Mouse (Mus musculus) gastrocnemius, adult 2 months (tissue): ENCODE measurements at regions not wholly inside any gene's neighbourhood (a gene's known extent, or its start where the extent isn't known, plus 50 kb on each side); places are given as distances from the start of the nearest gene placed in this dataset.
A peak's percentile ranks its signal among the peaks of the same experiment; 100 is the strongest.
"Not testable (repeated sequence)": the region's sequence is repeated elsewhere in the genome, so short reads cannot be mapped to it uniquely, and the experiment has no call there.

ENCODE experiments used
- DNase-seq: peaks from one replicate; pipeline ENCODE4 v3.0.0; 2022
- H3K27ac ChIP-seq: fragments of 200-600 bp; 2 replicates; pipeline ENCODE4 v1.8.1; 2022; ENCODE audit warnings: mild to moderate bottlenecking
- H3K4me3 ChIP-seq: fragments of 200-600 bp; 2 replicates; pipeline ENCODE4 v1.8.1; 2022; ENCODE audit warnings: mild to moderate bottlenecking, moderate library complexity
- CTCF ChIP-seq: fragments of 200-600 bp; IDR thresholded peaks from 2 replicates; pipeline ENCODE4 v1.8.1; 2022; ENCODE audit warnings: antibody characterized with exemption, mild to moderate bottlenecking, moderate library complexity
- intact Hi-C: fragments of 180-260 bp; cut with DNase I; formaldehyde crosslinking; loops from one replicate; pipeline ENCODE4 v1.15.1; 2025

DNA sequence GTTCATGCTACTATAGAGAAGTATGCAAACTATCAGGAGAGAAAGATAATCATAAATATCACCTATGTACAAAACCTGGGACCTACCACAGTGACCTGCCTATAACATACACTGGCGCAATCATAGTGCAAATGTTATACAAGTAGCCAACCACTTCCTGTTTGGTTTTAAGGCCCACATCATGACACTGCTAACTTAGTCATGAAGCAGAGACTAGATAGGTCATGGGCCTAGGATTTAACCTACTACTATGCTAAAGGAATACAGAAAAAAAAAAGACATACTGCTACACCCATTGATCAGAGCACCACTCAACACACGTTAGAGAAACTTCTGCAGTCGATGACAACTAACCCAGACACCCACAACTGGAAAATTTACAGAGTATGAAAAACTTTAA lies 498.6 kb upstream of the Acvr2a start:
- intact Hi-C loops, result no loop called here
- Histone ChIP-seq H3K27ac (no peak overlapping the region), H3K4me3 (no peak overlapping the region)
- no peak for TF ChIP-seq CTCF
- DNase-seq, result no peak

DNA sequence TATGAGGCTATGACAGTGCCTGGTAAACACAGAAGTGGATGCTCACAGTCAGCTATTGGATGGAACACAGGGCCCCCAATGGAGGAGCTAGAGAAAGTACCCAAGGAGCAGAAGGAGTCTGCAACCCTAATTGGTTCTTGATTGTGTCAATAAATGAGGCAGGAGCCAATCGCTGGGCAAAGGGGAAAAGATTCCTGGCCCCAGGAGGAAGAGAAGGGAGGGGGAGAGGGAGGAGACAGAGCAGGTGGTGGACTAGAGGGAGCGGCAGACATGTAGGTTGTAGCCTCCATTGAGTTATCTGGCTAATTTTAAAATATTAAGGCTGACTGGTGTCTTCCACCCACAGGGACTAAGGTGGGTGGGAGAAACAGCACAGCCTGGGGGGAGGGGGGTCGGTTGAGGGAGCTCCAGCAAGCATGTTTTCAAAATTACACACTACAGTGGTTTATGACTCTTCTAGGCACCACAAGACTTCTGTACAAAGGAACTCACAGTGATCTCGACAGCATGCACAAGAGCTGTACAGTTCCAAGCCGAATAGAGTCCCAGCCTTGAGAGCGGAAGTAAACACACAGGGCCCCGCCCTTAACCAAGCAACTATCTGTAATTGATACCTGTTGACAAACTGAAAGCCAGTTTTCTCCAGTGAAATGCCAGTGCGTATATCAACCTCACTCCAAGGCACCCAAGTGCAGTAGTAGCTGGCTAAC lies 497.6 kb upstream of the Acvr2a start:
- no peak overlapping the region for H3K4me3 ChIP-seq
- intact Hi-C loops, result no loop called here
- H3K27ac ChIP-seq, result peak overlapping the region; percentile 68
- no peak for TF ChIP-seq CTCF
- DNase-seq, result no peak

- TF ChIP-seq CTCF, result no peak
- DNase-seq, result peak; percentile 72
- peak overlapping the region; percentile 68 for H3K27ac ChIP-seq
- peak overlapping the region; percentile 45 for H3K4me3 ChIP-seq
- intact Hi-C loops, result no loop called here
Observed at GRCm38 (mm10) chr2:48317821-48318220, 496.1 kb upstream of the Acvr2a start.

DNA sequence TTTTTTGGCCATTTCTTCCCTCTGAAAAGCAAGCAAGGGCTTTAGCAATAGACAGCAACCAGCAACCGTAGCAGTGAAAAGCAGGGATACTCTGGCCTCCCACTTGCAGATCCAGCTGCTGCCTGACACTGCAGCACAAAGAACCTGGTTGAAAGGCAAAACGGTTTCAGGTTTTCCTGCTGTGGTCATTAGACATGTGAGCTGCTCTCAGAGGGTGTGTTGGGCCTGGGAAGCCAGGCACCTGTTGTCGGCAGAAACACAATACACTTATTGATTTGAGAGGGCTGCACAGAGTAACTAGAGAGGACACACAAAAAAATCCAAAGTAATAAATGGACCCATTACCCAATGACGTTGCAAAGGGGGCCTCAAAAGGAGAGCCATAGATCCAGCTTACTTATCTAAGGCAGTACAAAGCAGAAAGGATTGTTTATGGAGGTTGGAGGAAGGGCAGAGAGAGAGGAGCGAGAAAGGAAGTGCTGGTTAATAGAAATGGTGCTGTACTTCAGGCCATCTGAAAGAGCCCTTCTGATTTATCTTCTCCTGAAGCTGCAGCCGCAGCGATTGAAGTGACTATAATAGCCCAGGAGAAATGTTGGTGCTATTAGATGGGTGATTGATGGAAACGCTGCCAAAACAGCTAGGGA lies 495.4 kb upstream of the Acvr2a start:
- peak; percentile 29 for DNase-seq
- no peak for TF ChIP-seq CTCF
- intact Hi-C loops, result no loop called here
- Histone ChIP-seq H3K27ac (peak overlapping the region; percentile 68; the same call in 1 of the 2 replicates), H3K4me3 (no peak overlapping the region)

DNA sequence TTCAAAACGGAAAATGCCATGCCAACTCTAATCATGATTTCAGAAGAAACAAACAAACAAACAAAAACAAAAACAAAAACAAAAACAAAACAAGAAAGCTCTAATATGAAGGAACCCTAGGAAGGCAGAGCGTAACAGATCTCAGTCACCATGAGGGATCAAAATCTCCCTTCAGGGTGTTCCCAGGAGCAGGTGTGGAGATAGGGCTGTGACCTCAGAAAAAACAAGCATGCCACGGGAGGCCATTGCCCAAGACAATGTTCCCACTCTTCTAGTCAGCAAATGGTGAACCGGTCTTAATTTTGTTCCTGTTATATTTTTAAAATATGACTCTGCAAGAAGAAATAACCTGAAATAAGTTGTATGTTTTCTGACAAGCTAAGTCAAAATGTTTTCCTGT lies 492.4 kb upstream of the Acvr2a start:
- Histone ChIP-seq H3K27ac (no peak overlapping the region), H3K4me3 (no peak overlapping the region)
- intact Hi-C loops, result no loop called here
- TF ChIP-seq CTCF, result no peak
- no peak for DNase-seq

DNA sequence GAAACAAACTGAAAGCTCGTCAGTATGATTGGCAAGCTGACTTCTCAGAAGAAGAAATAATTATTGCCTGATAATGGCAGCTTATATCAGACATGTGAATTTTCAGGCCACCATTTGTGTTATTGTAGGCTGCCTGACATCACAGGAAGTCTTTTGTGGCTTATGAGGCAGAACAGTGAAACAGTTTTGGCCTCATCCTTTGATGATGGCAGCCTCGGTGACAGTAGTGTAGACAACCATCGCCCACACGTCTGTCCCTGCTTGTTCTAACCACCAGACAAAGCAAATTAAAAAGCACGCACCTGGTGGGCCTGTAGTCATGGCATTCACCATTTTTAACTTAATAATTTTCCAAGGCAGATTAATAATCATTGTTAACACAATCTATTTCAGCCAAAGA lies 491.6 kb upstream of the Acvr2a start:
- TF ChIP-seq CTCF, result no peak
- no peak for DNase-seq
- intact Hi-C loops, result no loop called here
- Histone ChIP-seq H3K4me3 (no peak overlapping the region), H3K27ac (no peak overlapping the region)

DNA sequence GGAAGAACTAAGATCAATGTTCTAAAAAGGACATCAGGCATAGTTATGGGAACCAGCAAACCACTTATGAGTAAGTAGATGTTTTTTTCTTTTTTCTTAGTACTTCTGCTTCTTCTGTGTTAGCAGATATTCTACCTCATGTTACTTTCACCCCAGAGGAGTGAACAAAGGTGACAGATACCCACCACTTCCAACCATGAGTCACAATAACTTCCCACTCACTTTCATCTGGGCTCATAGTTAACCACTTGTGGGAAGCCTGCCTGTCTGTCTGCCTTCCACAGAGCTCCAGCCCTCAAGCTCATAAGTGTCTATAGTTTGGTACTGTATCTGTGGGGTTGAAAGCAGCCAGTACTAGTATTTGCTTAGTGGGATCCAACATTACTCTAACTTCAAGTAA lies 485.7 kb upstream of the Acvr2a start:
- no peak for DNase-seq
- TF ChIP-seq CTCF, result no peak
- intact Hi-C loops, result no loop called here
- Histone ChIP-seq H3K27ac (no peak overlapping the region), H3K4me3 (no peak overlapping the region)

DNA sequence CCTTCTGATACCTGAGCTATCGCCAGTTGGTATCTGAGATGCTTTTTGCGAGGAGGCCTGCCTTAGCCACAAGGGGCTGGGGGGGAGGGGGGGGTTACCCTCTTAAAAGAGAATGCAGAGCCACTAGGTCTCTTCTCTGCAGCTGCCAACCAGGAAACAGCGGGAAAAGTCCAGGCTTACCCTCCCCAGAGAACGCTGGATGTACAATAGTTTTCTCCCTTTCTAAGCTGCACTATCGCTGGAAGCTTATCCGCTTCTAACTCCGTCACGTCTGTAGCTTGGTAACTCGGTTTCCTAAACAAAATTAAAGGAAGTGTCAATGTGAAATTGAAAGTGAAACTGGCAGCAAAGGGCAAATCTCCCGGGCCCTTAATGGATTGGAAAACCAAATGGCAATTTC lies 481.1 kb upstream of the Acvr2a start:
- peak overlapping the region; percentile 70 for H3K4me3 ChIP-seq
- TF ChIP-seq CTCF, result no peak
- intact Hi-C loops, result no loop called here
- peak overlapping the region; percentile 78 for H3K27ac ChIP-seq
- DNase-seq, result no peak

DNA sequence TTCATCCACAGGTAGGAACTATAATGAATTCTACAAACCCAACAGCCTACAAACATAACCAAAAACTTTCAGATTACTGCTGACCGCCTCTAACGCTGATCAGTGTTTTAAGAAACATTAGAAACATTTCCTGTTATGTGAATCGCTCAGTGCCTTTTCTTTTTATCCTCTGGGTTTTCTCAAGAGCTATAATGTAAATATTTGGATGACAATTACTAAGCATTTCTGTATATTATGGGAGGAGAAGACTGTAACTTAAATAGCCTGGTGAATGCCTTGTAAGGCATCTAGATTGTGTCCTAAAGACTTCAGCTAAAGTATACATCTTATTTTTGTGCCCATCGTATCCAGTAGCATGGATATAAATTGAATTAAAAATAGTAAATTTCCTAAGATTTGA lies 465.9 kb upstream of the Acvr2a start:
- intact Hi-C loops, result no loop called here
- DNase-seq, result no peak
- TF ChIP-seq CTCF, result no peak
- Histone ChIP-seq H3K27ac (no peak overlapping the region), H3K4me3 (no peak overlapping the region)

- DNase-seq, result no peak
- Histone ChIP-seq H3K4me3 (no peak overlapping the region), H3K27ac (no peak overlapping the region)
- no peak for TF ChIP-seq CTCF
- intact Hi-C loops, result no loop called here
Observed at GRCm38 (mm10) chr2:48349794-48350193, 464.1 kb upstream of the Acvr2a start.

DNA sequence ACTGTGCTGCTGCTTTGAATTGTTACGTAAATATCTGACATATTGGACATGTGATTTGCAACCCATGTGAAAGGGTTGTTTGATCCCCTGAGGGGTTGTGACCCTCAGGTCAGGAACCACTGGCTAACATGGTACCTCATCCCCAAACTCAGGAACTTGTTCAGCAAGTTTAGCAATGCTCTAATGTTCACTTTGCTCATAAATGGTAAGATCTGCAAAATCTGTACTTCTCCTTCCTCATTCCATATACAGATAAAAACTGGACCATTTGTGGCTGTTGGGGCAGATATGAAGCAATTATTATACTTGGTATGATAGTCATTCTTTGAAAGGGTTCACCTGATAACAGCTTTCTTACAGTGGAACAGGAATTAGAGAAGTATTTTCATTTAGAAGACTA lies 463.7 kb upstream of the Acvr2a start:
- DNase-seq, result no peak
- TF ChIP-seq CTCF, result no peak
- no peak overlapping the region for H3K27ac ChIP-seq
- intact Hi-C loops, result no loop called here
- H3K4me3 ChIP-seq, result no peak overlapping the region

- H3K4me3 ChIP-seq, H3K27ac ChIP-seq, intact Hi-C loops, DNase-seq: not testable (repeated sequence)
Observed at GRCm38 (mm10) chr2:48371572-48371971, 442.3 kb upstream of the Acvr2a start.

- no peak for TF ChIP-seq CTCF
- H3K27ac ChIP-seq, result no peak overlapping the region
- intact Hi-C loops, result no loop called here
Observed at GRCm38 (mm10) chr2:48373086-48373485, 440.8 kb upstream of the Acvr2a start.

GRCm38 (mm10) chr2:48374302-48374701 lies 439.6 kb upstream of the Acvr2a start:
- no peak for TF ChIP-seq CTCF
- intact Hi-C loops, result no loop called here
- DNase-seq, result no peak
- no peak overlapping the region for H3K27ac ChIP-seq
- H3K4me3 ChIP-seq, result no peak overlapping the region

More at GRCm38 (mm10) chr2:48373086-48373485, 440.8 kb upstream of the Acvr2a start:
- H3K4me3 ChIP-seq, result no peak overlapping the region
- DNase-seq, result no peak
